Mouse (Mus musculus) neutrophil, adult 83 days (primary cell): Measurements from ENCODE around the gene Rest. TPM values are rescaled to one million over a fixed set of nuclear protein-coding genes. Genes with fewer than 3 reads are reported as not detected.

ENCODE experiments used
- total RNA-seq, 2 experiments: library from RNA; stranded (reverse); gene quantifications; one replicate each; pipeline ENCODE4 v1.2.4; 2023

Gene Rest
- total RNA-seq = 10 to 100 TPM; 22.6 to 24.5 TPM

GRCm38 (mm10) chr5:77265081-77265670 lies at the start of gene Rest:
Gene Rest (plus strand): TSS chr5:77265491.

GRCm38 (mm10) chr5:77309924-77310772 lies 44.9 kb downstream of the Rest start, which contains the start of the genes Noa1 and Polr2b:
Gene Noa1 (minus strand): TSS chr5:77310084.
Gene Polr2b (plus strand): TSS chr5:77310147.

Other genes starting within 250 kb of the Rest start
- under 1 TPM; 0.46 to 0.50 TPM for gene Thegl, start 249.5 kb upstream of the Rest start, total RNA-seq
- 10 to 100 TPM; 39.3 to 41.7 TPM for gene Hopx, start 150.4 kb upstream of the Rest start, total RNA-seq
- 1 to 10 TPM; 9.1 to 9.9 TPM for gene Spink2, start 54.0 kb upstream of the Rest start, total RNA-seq
- 10 to 100 TPM in 1 of 2 experiments, 1 to 10 TPM in 1; 10.0 to 13.2 TPM for gene Noa1, start 44.6 kb downstream of the Rest start, total RNA-seq
- 10 to 100 TPM; 34.4 to 36.4 TPM for gene Polr2b, start 44.7 kb downstream of the Rest start, total RNA-seq
- gene Igfbp7, start 142.6 kb downstream of the Rest start, total RNA-seq = 1 to 10 TPM in 1 of 2 experiments, under 1 TPM in 1; 0.86 to 2.2 TPM